Mouse (Mus musculus) thymus, postnatal 25 days (tissue): ENCODE measurements around the gene Krt87.

Experiments
- DNase-seq: peaks from one replicate; pipeline ENCODE4 v3.0.0; 2022

Gene Krt87

GRCm38 (mm10) chr15:101438555-101438954 lies at the start of gene Krt87:
Gene Krt87 (minus strand): TSS chr15:101438804.
- DNase-seq, result no peak

GRCm38 (mm10) chr15:101485911-101486635 lies 47.5 kb upstream of the Krt87 start:
- DNase-seq, result peak; percentile 62

- DNase-seq, result no peak
Measured at GRCm38 (mm10) chr15:101484939-101485338, 46.3 kb upstream of the Krt87 start.

GRCm38 (mm10) chr15:101483646-101484045 lies 45.0 kb upstream of the Krt87 start:
- DNase-seq, result no peak

GRCm38 (mm10) chr15:101482056-101482455 lies 43.5 kb upstream of the Krt87 start:
- no peak for DNase-seq

GRCm38 (mm10) chr15:101479666-101480060 lies 41.1 kb upstream of the Krt87 start:
- no peak for DNase-seq

- peak; percentile 80 for DNase-seq
Measured at GRCm38 (mm10) chr15:101479007-101479665, 40.5 kb upstream of the Krt87 start.

GRCm38 (mm10) chr15:101472952-101473528 lies 34.4 kb upstream of the Krt87 start, which contains the start of gene Krt86:
Gene Krt86 (plus strand): TSS chr15:101473478.
- DNase-seq, result no peak

GRCm38 (mm10) chr15:101469093-101469492 lies 30.5 kb upstream of the Krt87 start:
- no peak for DNase-seq

GRCm38 (mm10) chr15:101463651-101464050 lies 25.0 kb upstream of the Krt87 start, which contains the start of gene Krt81:
Gene Krt81 (minus strand): TSS chr15:101463751.
- no peak for DNase-seq

GRCm38 (mm10) chr15:101459283-101459682 lies 20.7 kb upstream of the Krt87 start:
- no peak for DNase-seq

- no peak for DNase-seq
Measured at GRCm38 (mm10) chr15:101458361-101458930, 19.8 kb upstream of the Krt87 start.

GRCm38 (mm10) chr15:101455891-101456290 lies 17.3 kb upstream of the Krt87 start:
- no peak for DNase-seq

GRCm38 (mm10) chr15:101455292-101455691 lies 16.7 kb upstream of the Krt87 start:
- no peak for DNase-seq

GRCm38 (mm10) chr15:101454774-101455173 lies 16.2 kb upstream of the Krt87 start:
- DNase-seq, result no peak

- DNase-seq, result peak; percentile 70
Measured at GRCm38 (mm10) chr15:101453093-101453736, 14.6 kb upstream of the Krt87 start.

- DNase-seq, result no peak
Measured at GRCm38 (mm10) chr15:101447444-101447843, 8.8 kb upstream of the Krt87 start, which contains the start of gene Krt88. Gene Krt88 (plus strand): TSS chr15:101447744.

GRCm38 (mm10) chr15:101446572-101446971 lies 8.0 kb upstream of the Krt87 start:
- no peak for DNase-seq

- no peak for DNase-seq
Measured at GRCm38 (mm10) chr15:101440837-101441236, 2.2 kb upstream of the Krt87 start.

- no peak for DNase-seq
Measured at GRCm38 (mm10) chr15:101436611-101437010, 2.0 kb downstream of the Krt87 start.

- no peak for DNase-seq
Measured at GRCm38 (mm10) chr15:101424914-101425313, 13.7 kb downstream of the Krt87 start.

- no peak for DNase-seq
Measured at GRCm38 (mm10) chr15:101420903-101421302, 17.7 kb downstream of the Krt87 start.

GRCm38 (mm10) chr15:101418950-101419349 lies 19.7 kb downstream of the Krt87 start:
- no peak for DNase-seq
